Mouse (Mus musculus) ES-Bruce4 (cell line): ENCODE data around the gene Clec2g. TPM values are rescaled to one million over a fixed set of nuclear protein-coding genes. Genes with fewer than 3 reads are reported as not detected.

Source experiments
- H3K27ac ChIP-seq: 2 replicates; pipeline ENCODE4 v1.5.1; 2012; ENCODE audit warnings: low read length, inconsistent platforms; ENCODE audit not compliant: insufficient read depth
- H3K27me3 ChIP-seq: 2 replicates; pipeline ENCODE4 v1.6.1; 2012; ENCODE audit warnings: mild to moderate bottlenecking, low read length, inconsistent platforms; ENCODE audit not compliant: control insufficient read depth, poor library complexity, insufficient read depth, severe bottlenecking
- H3K36me3 ChIP-seq: 2 replicates; pipeline ENCODE4 v1.6.1; 2012; ENCODE audit warnings: inconsistent platforms, mild to moderate bottlenecking, low read length, moderate library complexity; ENCODE audit not compliant: control insufficient read depth, poor library complexity, insufficient read depth, severe bottlenecking
- H3K4me1 ChIP-seq: one replicate; pipeline ENCODE4 v1.8.1; 2011; ENCODE audit warnings: low read length; ENCODE audit not compliant: control insufficient read depth, insufficient read depth
- H3K4me3 ChIP-seq: 2 replicates; pipeline ENCODE4 v1.5.1; 2011; ENCODE audit warnings: low read depth, mild to moderate bottlenecking, low read length
- H3K9ac ChIP-seq: 2 replicates; pipeline ENCODE4 v1.6.1; 2012; ENCODE audit warnings: low read depth, mild to moderate bottlenecking, inconsistent platforms; ENCODE audit not compliant: poor library complexity, severe bottlenecking
- H3K9me3 ChIP-seq: replicated peaks from 2 replicates; pipeline ENCODE4 v1.6.1; 2012; ENCODE audit warnings: mild to moderate bottlenecking, low read length, inconsistent platforms; ENCODE audit not compliant: control insufficient read depth, poor library complexity, insufficient read depth, severe bottlenecking
- CTCF ChIP-seq: IDR thresholded peaks from one replicate; pipeline ENCODE4 v1.8.1; 2011; ENCODE audit warnings: low read depth, low read length
- EP300 ChIP-seq: IDR thresholded peaks from 2 replicates; pipeline ENCODE4 v1.6.1; 2011; ENCODE audit warnings: low read depth, low read length; ENCODE audit not compliant: insufficient read depth
- POLR2A ChIP-seq: IDR thresholded peaks from one replicate; pipeline ENCODE4 v1.8.1; 2011; ENCODE audit warnings: low read length; ENCODE audit not compliant: insufficient read depth
- polyA plus RNA-seq: library from polyadenylated mRNA; stranded (reverse); fragments of >200 nt; gene quantifications from 2 replicates; pipeline ENCODE4 v1.2.4, GENCODE M21; 2011; ENCODE audit warnings: low read depth; ENCODE audit not compliant: missing spikeins, insufficient read depth, insufficient read length

Gene Clec2g
- polyA plus RNA-seq, 1 experiment: not detected

DNA sequence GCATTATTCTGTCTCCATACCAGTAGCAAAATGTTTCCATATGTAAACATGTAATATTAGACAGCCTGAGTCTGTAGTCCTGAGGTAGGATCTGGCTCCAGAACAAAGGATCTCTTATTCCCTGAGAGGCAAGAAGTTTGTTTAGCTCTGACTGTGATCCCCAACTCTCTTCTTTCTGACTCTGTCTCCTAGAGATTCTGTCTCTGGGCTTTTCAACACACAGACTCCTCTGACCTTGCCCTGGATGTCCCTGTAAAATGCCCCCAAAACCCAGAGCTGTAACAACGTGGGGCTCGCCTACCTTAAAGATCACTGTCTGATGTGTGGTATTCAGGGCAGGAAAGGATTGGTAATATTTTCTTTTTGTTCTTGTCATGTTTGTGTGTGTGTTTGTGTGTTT, 58.2 kb downstream of the Clec2g start:
- H3K36me3 ChIP-seq: no peaks in the 10 kb centered on the region
- no peak overlapping the region for H3K4me3 ChIP-seq
- H3K9me3 ChIP-seq: peaks cover 40% of the 10 kb centered on the region
- H3K4me1 ChIP-seq: no peaks in the 10 kb centered on the region
- H3K9ac ChIP-seq: no peak overlapping the region
- H3K27me3 ChIP-seq: no peaks in the 10 kb centered on the region
- peak overlapping the region; percentile 96 for H3K27ac ChIP-seq
- TF ChIP-seq CTCF (no peak), POLR2A (no peak)

DNA sequence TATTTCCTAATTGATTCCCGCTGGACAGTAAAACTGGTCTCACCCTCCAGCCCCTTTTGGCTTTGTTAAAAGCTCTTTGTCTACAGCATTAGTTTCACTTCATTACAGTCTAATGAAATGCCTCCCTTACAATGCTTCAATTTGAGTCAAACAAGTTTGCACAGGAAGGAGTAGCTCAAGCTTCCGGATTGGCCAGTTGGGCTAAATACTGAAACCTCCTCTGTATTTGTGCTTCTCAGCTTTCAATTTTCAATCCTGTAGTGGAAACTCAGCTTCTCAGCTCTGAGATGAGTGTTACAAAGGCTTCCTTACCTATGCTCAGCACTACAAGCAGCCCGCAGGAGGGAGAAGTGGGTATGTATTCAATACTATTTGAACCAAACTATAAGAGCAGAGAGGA, 58.6 kb downstream of the Clec2g start:
- no peaks in the 10 kb centered on the region for H3K4me1 ChIP-seq
- no peak for TF ChIP-seq CTCF
- no peak for TF ChIP-seq POLR2A
- no peak for TF ChIP-seq EP300
- H3K27me3 ChIP-seq: no peaks in the 10 kb centered on the region
- H3K27ac ChIP-seq: peak overlapping the region; percentile 96
- no peak overlapping the region; the same call in 1 of the 2 replicates for H3K9ac ChIP-seq
- no peak overlapping the region for H3K4me3 ChIP-seq
- H3K36me3 ChIP-seq: no peaks in the 10 kb centered on the region
- peaks cover 43% of the 10 kb centered on the region for H3K9me3 ChIP-seq

DNA sequence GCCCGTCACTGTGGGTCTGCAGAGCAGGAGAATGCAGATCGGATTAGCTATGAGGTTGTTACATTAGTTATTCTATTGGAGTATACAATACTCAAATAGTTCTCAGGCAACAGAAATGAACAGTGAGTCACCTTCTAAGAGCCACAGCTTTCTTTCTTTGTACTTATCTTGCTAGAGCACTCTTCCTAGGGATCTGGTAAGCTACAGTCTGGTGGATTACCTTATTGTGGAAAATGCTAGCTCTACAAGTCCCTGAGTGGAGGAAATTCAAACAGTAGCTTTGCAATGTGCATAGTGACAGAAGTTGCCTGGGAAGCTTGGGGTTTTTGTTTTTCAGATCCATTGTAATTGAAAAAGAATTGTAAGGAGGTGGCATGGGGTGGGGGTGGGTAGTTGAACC, 59.0 kb downstream of the Clec2g start:
- H3K27me3 ChIP-seq: no peaks in the 10 kb centered on the region
- H3K36me3 ChIP-seq: no peaks in the 10 kb centered on the region
- H3K4me1 ChIP-seq: no peaks in the 10 kb centered on the region
- peak overlapping the region; percentile 96 for H3K27ac ChIP-seq
- H3K9ac ChIP-seq: no peak overlapping the region; the same call in 1 of the 2 replicates
- TF ChIP-seq POLR2A: no peak
- TF ChIP-seq EP300: no peak
- TF ChIP-seq CTCF: no peak
- H3K4me3 ChIP-seq: no peak overlapping the region
- H3K9me3 ChIP-seq: peaks cover 47% of the 10 kb centered on the region

DNA sequence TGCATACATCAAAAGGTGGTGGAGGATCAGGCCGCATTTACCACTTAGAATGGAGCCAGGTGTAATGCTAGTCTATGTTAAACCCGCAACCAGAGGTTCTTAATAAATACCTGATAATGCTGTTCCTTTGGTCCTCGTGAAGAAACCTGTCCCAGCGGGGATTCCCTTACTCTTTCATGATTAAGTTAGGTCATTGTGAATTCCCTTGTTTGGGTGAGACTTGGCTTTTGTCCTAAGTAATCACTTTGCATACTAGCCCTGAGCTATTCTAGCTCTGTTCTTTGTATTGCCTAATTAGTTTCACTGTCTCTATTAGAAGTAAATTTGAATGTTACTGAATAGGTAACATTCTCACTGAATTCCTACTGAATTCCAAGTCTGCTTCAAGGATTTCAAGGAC, 60.2 kb downstream of the Clec2g start:
- Histone ChIP-seq H3K9me3 (peaks cover 49% of the 10 kb centered on the region), H3K27me3 (no peaks in the 10 kb centered on the region), H3K36me3 (no peaks in the 10 kb centered on the region), H3K9ac (no peak overlapping the region), H3K4me1 (no peaks in the 10 kb centered on the region), H3K27ac (peak overlapping the region; percentile 92), H3K4me3 (no peak overlapping the region)
- TF ChIP-seq CTCF (no peak), EP300 (no peak), POLR2A (no peak)

DNA sequence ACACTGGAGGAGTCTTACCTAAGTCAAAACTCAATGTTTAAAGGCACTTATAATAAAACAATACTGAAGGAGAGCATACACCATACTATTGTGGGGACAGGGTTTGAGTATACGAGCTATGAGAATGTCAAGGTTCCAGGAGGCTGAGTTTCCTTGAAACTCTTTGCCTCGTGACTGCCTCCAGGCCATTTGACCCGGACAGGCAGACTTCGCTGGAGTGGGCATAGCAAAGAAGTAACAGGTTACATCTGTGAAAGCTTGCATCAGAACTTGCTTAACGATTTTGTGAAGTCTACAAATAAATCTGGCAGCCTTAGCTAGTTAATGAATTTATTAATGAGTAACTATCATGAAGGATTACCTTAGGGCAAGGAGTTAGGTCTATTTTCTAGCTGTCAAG, 60.6 kb downstream of the Clec2g start:
- Histone ChIP-seq H3K4me3 (no peak overlapping the region), H3K4me1 (no peaks in the 10 kb centered on the region), H3K9ac (no peak overlapping the region), H3K9me3 (peaks cover 53% of the 10 kb centered on the region), H3K27me3 (no peaks in the 10 kb centered on the region), H3K36me3 (no peaks in the 10 kb centered on the region), H3K27ac (peak overlapping the region; percentile 85)
- TF ChIP-seq EP300 (0 out of 2 replicates have a peak, but pooled peaks have one; percentile 37), CTCF (no peak), POLR2A (no peak)

DNA sequence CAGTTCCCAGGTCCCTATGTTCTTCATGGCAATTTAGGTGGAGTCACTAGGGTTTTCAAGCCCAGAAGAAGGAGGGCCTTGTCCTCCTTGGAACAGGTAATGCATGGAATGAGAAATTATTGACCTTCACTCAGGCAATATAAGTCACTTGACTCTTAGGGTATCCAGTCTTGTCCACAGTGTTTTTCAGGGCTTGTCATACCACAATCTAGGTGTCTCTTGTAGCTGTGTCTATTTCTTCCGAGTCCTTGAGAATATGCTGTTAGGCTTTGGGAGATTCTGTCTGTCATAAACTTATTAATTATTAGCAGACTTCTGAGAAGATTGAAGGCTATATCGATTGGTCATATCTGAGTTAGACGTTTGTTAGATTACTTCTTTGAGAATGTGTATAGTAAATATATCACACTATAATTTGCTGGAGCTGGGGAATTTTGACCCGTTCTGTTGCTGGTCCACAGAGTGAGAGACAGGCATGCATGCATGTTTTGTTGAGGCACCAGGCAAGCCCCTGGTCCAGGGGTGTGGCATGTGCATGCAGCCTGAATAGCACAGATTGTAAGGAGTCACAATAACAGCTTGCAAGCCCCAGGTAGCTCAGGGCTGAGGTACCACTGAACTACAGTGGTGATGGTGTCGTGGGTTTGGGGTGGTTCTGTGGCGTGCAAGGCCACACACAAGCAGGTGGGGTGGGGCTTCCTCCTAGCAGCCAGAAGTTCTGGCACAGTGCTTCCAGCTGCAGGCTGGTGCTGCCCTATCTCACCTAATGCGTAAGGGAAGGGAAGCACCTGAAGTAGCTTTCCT, 61.3 kb downstream of the Clec2g start:
- H3K9ac ChIP-seq: no peak overlapping the region
- H3K27me3 ChIP-seq: no peaks in the 10 kb centered on the region
- H3K4me3 ChIP-seq: no peak overlapping the region
- H3K9me3 ChIP-seq: peaks cover 51% of the 10 kb centered on the region
- no peaks in the 10 kb centered on the region for H3K36me3 ChIP-seq
- H3K4me1 ChIP-seq: no peaks in the 10 kb centered on the region
- H3K27ac ChIP-seq: peak overlapping the region; percentile 97
- TF ChIP-seq EP300: no peak
- TF ChIP-seq POLR2A: no peak
